Comparison of ENCODE assay signal across 20 mouse cellular contexts in genomic region chr3:22154522-22154921, GRCm38 (mm10).
A peak's percentile ranks its signal among the peaks of the same experiment; 100 is the strongest.
DNase-seq lines count a peak whose midpoint lies in the region; TF ChIP-seq lines count a peak whose summit lies in the region.
"Had no signal": no experiment of that assay in that cellular context is flagged by ENCODE, and none has a peak within 500 bp of the region (broad histone marks: within the 10 kb centered on the region; RNA-seq: fewer than 3 reads in every experiment).

No protein-coding gene starts in this region.

- H3K27ac ChIP-seq in ES-Bruce4 (ENCODE audit: insufficient read depth, low read length), result peak overlapping the region; percentile 79
- H3K27ac ChIP-seq in ES-E14 (ENCODE audit: insufficient read depth, low read depth, low read length, poor library complexity, severe bottlenecking), result peak overlapping the region; percentile 89; the same call in 1 of the 2 replicates
- H3K27ac ChIP-seq: embryonic facial prominence, embryonic 10.5 days; embryonic facial prominence, embryonic 12.5 days; forebrain, embryonic 13.5 days; forebrain, embryonic 15.5 days had no signal

- no peaks in the 10 kb centered on the region for H3K27me3 ChIP-seq in ES-Bruce4 (ENCODE audit: control insufficient read depth, insufficient read depth, low read length, poor library complexity, severe bottlenecking)
- H3K27me3 ChIP-seq: embryonic facial prominence, embryonic 12.5 days; forebrain, embryonic 13.5 days; forebrain, embryonic 15.5 days had no signal

- TF ChIP-seq POLR2A in ES-Bruce4 (IDR thresholded peaks at IDR 0.05; ENCODE audit: insufficient read depth, low read length), result no peak

- H3K36me3 ChIP-seq in ES-Bruce4 (ENCODE audit: control insufficient read depth, insufficient read depth, low read length, poor library complexity, severe bottlenecking) (no peaks in the 10 kb centered on the region), ES-E14 (ENCODE audit: control insufficient read depth, insufficient read depth, low read length, poor library complexity, severe bottlenecking) (no peaks in the 10 kb centered on the region; the same call in 1 of the 2 replicates)

- TF ChIP-seq CTCF in ES-Bruce4 (IDR thresholded peaks at IDR 0.05; ENCODE audit: low read depth, low read length), result no peak

- TF ChIP-seq EP300 in ES-Bruce4 (IDR thresholded peaks at IDR 0.05; ENCODE audit: insufficient read depth, low read depth, low read length), result peak; percentile 60

- H3K4me3 ChIP-seq in ES-Bruce4 (ENCODE audit: low read depth, low read length), result no peak overlapping the region
- H3K4me3 ChIP-seq in ES-E14 (ENCODE audit: insufficient read depth in 1 of 2, low read depth in 1 of 2, low read length in 2 of 2, poor library complexity in 1 of 2, severe bottlenecking in 1 of 2), result peak overlapping the region in 1 of 2 experiments; percentile 35; a peak in 2 of 4 replicates
- H3K4me3 ChIP-seq: embryonic facial prominence, embryonic 10.5 days; embryonic facial prominence, embryonic 12.5 days; forebrain, embryonic 13.5 days; forebrain, embryonic 15.5 days had no signal

- no peak for DNase-seq in ES-E14 (ENCODE audit: low read depth, low spot score)
- peak; percentile 45 for DNase-seq in ZHBTc4 (ENCODE audit: low read depth, low spot score)
- DNase-seq in left cerebral cortex, postnatal 36 days (ENCODE audit: low spot score in 2 of 2), result no peak
- DNase-seq in cerebellum, postnatal 4 days (ENCODE audit: low spot score in 2 of 2), result no peak
- DNase-seq in spleen, adult 12 weeks (ENCODE audit: low spot score), result no peak
- DNase-seq: adrenal gland, adult 2 months; adrenal gland, postnatal 10 days; adrenal gland, postnatal 25 days; cerebellum, adult 11 months; cerebellum, adult 18-20 months; cerebellum, adult 8-10 months; cerebellum, adult 9-11 months; cerebellum, postnatal 14 days; cerebellum, postnatal 36 days; forebrain, postnatal 0 days had no signal

- peaks cover 1% of the 10 kb centered on the region for H3K4me1 ChIP-seq in ES-Bruce4 (ENCODE audit: control insufficient read depth, insufficient read depth, low read length)
- H3K4me1 ChIP-seq in ES-E14 (ENCODE audit: control insufficient read depth in 2 of 2, insufficient read depth in 2 of 2, low read length in 2 of 2, poor library complexity in 1 of 2), result peaks cover 0 to 35% of the 10 kb centered on the region in 2 experiments; a peak in 3 of 4 replicates
- H3K4me1 ChIP-seq: embryonic facial prominence, embryonic 10.5 days; embryonic facial prominence, embryonic 12.5 days; forebrain, embryonic 13.5 days; forebrain, embryonic 15.5 days had no signal

- intact Hi-C loops in left cerebral cortex, postnatal 36 days (cut with DNase I), result no loop called here

- H3K9ac ChIP-seq in ES-Bruce4 (ENCODE audit: low read depth, poor library complexity, severe bottlenecking) (no peak overlapping the region), ES-E14 (ENCODE audit: insufficient read depth, low read depth, low read length, poor library complexity, severe bottlenecking) (no peak overlapping the region; the same call in 1 of the 2 replicates)
- H3K9ac ChIP-seq: embryonic facial prominence, embryonic 12.5 days; forebrain, embryonic 13.5 days; forebrain, embryonic 15.5 days; forebrain, postnatal 0 days had no signal

- in situ Hi-C loops in ES-E14 (cut with MboI; ENCODE audit: low sequenced_read_pairs in 2 of 2, unreplicated experiment in 2 of 2), result no loop called here

- H3K9me3 ChIP-seq in ES-Bruce4 (replicated peaks; ENCODE audit: control insufficient read depth, insufficient read depth, low read length, poor library complexity, severe bottlenecking), result no peaks in the 10 kb centered on the region
- H3K9me3 ChIP-seq in ES-E14 (ENCODE audit: control insufficient read depth, insufficient read depth, low read depth, low read length), result no peaks in the 10 kb centered on the region
- H3K9me3 ChIP-seq: embryonic facial prominence, embryonic 12.5 days; forebrain, embryonic 13.5 days; forebrain, embryonic 15.5 days had no signal

TF ChIP-seq in ES-E14, 5 proteins besides CTCF, POLR2A, EP300 and RAD21:
- no peak for TF ChIP-seq ZC3H11A (IDR thresholded peaks at IDR 0.05; ENCODE audit: borderline replicate concordance, low read depth, low read length)
- TF ChIP-seq MAFK (IDR thresholded peaks at IDR 0.05; ENCODE audit: insufficient read depth, low read depth, low read length), result no peak
- no peak for TF ChIP-seq CHD2 (IDR thresholded peaks at IDR 0.05; ENCODE audit: low read depth, low read length)
- TF ChIP-seq HCFC1 (IDR thresholded peaks at IDR 0.05; ENCODE audit: borderline replicate concordance, insufficient read depth, low read length), result no peak
